ENCODE assay signal across 19 mouse cellular contexts in the genomic region with DNA sequence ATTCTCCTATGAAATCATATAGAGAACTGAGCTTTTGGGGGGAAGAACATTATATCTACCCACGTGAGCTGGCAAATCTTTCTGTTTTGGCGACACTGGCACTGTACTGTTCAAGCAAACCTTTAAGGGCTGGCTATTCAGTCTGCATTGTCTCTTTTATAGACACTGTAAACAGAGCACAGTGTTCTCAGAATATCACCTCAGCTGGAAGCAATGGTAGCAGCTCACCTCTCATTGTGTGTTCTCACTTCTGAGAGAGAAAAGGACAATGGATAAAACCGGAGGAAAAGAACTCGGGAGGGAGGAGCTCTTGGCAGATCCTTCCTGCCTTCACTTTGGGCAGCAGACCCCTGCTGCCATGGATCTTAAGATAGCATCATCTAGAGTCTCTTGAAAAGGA.
"Had no signal": no experiment of that assay in that cellular context is flagged by ENCODE, and none has a peak within 500 bp of the region (broad histone marks: within the 10 kb centered on the region; RNA-seq: fewer than 3 reads in every experiment).

No protein-coding gene starts in this region.

- H3K4me2 ChIP-seq: lung, embryonic 14.5 days; midbrain, embryonic 12.5 days; neural tube, embryonic 13.5 days; neural tube, embryonic 15.5 days; stomach, embryonic 15.5 days had no signal

- H3K4me3 ChIP-seq: midbrain, embryonic 10.5 days; midbrain, embryonic 12.5 days; myocyte; neural tube, embryonic 13.5 days; neural tube, embryonic 15.5 days; stomach, embryonic 15.5 days had no signal

- H3K36me3 ChIP-seq: midbrain, embryonic 10.5 days; midbrain, embryonic 12.5 days; neural tube, embryonic 13.5 days; neural tube, embryonic 15.5 days; stomach, embryonic 15.5 days had no signal

- H3K27me3 ChIP-seq: midbrain, embryonic 12.5 days; neural tube, embryonic 13.5 days; neural tube, embryonic 15.5 days; stomach, embryonic 15.5 days had no signal

- H3K9ac ChIP-seq: liver, embryonic 14.5 days; lung, embryonic 14.5 days; midbrain, embryonic 12.5 days; neural tube, embryonic 13.5 days; neural tube, embryonic 15.5 days; stomach, embryonic 15.5 days had no signal

- DNase-seq: lung, adult 18-20 months; lung, embryonic 14.5 days; lung, postnatal 10 days; lung, postnatal 4 days; retina, postnatal 1 day; right cerebral cortex, adult 18-20 months; right cerebral cortex, postnatal 25 days; right cerebral cortex, postnatal 4 days; thymus, adult 2 months; thymus, postnatal 25 days; thymus, postnatal 4 days had no signal

- H3K27ac ChIP-seq: liver, embryonic 14.5 days; midbrain, embryonic 10.5 days; midbrain, embryonic 12.5 days; neural tube, embryonic 13.5 days; neural tube, embryonic 15.5 days; stomach, embryonic 15.5 days; stomach, postnatal 0 days had no signal

- H3K4me1 ChIP-seq: midbrain, embryonic 10.5 days; midbrain, embryonic 12.5 days; neural tube, embryonic 13.5 days; neural tube, embryonic 15.5 days; stomach, embryonic 15.5 days had no signal

- H3K9me3 ChIP-seq: midbrain, embryonic 10.5 days; midbrain, embryonic 12.5 days; neural tube, embryonic 13.5 days; neural tube, embryonic 15.5 days; stomach, embryonic 15.5 days had no signal
